Mouse (Mus musculus) lung, embryonic 16.5 days (tissue): ENCODE measurements around the gene Tjp3. TPM values are rescaled to one million over a fixed set of nuclear protein-coding genes. Genes with fewer than 3 reads are reported as not detected.
A peak's percentile ranks its signal among the peaks of the same experiment; 100 is the strongest.

Source experiments
- ATAC-seq: fragments of 200-750 bp; cut with Nextera tagmentation; 2 replicates; pipeline ENCODE4 v1.8.0; 2017; ENCODE audit warnings: low read depth, mild to moderate bottlenecking, moderate library complexity
- H3K27ac ChIP-seq: fragments of 300-500 bp; sonication (generic); 2 replicates; pipeline ENCODE4 v1.5.1; 2014; ENCODE audit warnings: mild to moderate bottlenecking, control low read depth, low read length
- H3K27me3 ChIP-seq: fragments of 300-500 bp; sonication (generic); 2 replicates; pipeline ENCODE4 v1.6.1; 2014; ENCODE audit warnings: low read depth, low read length, mixed read lengths; ENCODE audit not compliant: control insufficient read depth, insufficient read depth
- H3K36me3 ChIP-seq: fragments of 300-500 bp; sonication (generic); 2 replicates; pipeline ENCODE4 v1.6.1; 2014; ENCODE audit warnings: low read length; ENCODE audit not compliant: control insufficient read depth, insufficient read depth
- H3K4me1 ChIP-seq: fragments of 300-500 bp; sonication (generic); replicated peaks from 2 replicates; pipeline ENCODE4 v1.6.1; 2014; ENCODE audit warnings: low read length, mixed read lengths; ENCODE audit not compliant: control insufficient read depth, insufficient read depth
- H3K4me2 ChIP-seq: fragments of 300-500 bp; sonication (generic); 2 replicates; pipeline ENCODE4 v1.6.1; 2014; ENCODE audit warnings: low read depth, low read length, control low read depth
- H3K4me3 ChIP-seq: fragments of 300-500 bp; sonication (generic); 2 replicates; pipeline ENCODE4 v1.5.1; 2014; ENCODE audit warnings: mild to moderate bottlenecking, low read length, control low read depth
- H3K9ac ChIP-seq: fragments of 300-500 bp; sonication (generic); 2 replicates; pipeline ENCODE4 v1.6.1; 2014; ENCODE audit warnings: low read length, control low read depth
- H3K9me3 ChIP-seq: fragments of 300-500 bp; sonication (generic); 2 replicates; pipeline ENCODE4 v1.6.1; 2016; ENCODE audit warnings: low read length; ENCODE audit not compliant: control insufficient read depth
- WGBS: fragments of 180-500 bp; shearing (Covaris S2); extraction: QIAGEN DNeasy Blood & Tissue Kit; methylation state at CpG from one replicate; pipeline ENCODE4 v1.1.7; 2014; 5-methylcytosine and 5-hydroxymethylcytosine counted together
- polyA plus RNA-seq: library from polyadenylated mRNA; unstranded; fragments of >200 nt; fragmentation: Nextera tagmentation; extraction: Ambion mirVana; gene quantifications from 2 replicates; pipeline ENCODE4 v1.2.1, GENCODE M21; 2015

Gene Tjp3
- polyA plus RNA-seq, 1 experiment from 2014 or later = 29.3 TPM

DNA sequence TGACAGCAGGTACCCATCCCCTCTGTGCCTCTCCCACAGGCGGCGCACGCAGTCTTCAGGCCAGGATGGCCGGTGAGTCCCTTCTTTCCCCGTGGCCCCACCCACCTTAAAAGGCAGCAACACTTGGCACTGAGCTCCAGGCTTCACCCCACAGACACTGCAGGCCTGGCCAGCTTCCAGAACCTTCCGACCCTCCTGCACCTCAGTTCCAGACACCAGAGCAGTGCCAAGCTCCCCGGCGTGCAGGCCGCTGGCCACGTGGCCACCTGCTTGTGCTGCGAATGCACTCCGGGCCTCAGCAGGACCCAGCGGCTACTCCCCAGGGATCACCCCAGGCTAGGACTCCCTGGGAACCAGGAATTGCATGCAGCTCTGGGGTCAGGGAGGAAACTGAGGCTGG, 22.2 kb upstream of the Tjp3 start:
- Histone ChIP-seq H3K4me3 (no peak overlapping the region), H3K27ac (no peak overlapping the region), H3K9me3 (no peaks in the 10 kb centered on the region), H3K4me1 (peaks cover 22% of the 10 kb centered on the region), H3K4me2 (no peak overlapping the region), H3K9ac (no peak overlapping the region), H3K27me3 (no peaks in the 10 kb centered on the region), H3K36me3 (peaks cover 57% of the 10 kb centered on the region)
- 86% methylated on average over 13 of the region's 13 CpGs for WGBS
- ATAC-seq = no peak

DNA sequence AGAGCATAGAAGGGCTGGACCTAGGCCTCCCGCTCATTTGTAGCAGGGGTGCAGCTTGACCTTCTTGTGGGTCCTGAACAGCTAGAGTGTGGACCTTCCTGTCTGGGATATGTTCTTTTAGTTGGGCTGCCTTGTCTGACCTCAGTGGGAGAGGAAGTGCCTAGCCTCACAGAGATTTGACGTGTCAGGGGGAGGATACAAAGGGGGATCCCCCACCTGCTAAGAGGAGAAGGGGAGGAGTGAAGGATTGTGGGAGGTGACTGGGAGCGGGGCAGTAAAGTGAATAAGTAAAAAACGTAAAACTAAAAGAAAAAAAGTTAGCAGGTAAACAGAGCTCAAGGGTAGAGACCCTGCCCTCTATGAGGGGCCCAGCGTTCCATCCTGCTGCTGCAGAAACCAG, 18.2 kb upstream of the Tjp3 start:
- Histone ChIP-seq H3K9me3 (no peaks in the 10 kb centered on the region), H3K9ac (no peak overlapping the region), H3K27ac (no peak overlapping the region), H3K27me3 (no peaks in the 10 kb centered on the region), H3K36me3 (peaks cover 66% of the 10 kb centered on the region), H3K4me1 (no peaks in the 10 kb centered on the region), H3K4me2 (no peak overlapping the region), H3K4me3 (no peak overlapping the region)
- WGBS = 81% methylated on average over 5 of the region's 5 CpGs
- ATAC-seq = no peak

DNA sequence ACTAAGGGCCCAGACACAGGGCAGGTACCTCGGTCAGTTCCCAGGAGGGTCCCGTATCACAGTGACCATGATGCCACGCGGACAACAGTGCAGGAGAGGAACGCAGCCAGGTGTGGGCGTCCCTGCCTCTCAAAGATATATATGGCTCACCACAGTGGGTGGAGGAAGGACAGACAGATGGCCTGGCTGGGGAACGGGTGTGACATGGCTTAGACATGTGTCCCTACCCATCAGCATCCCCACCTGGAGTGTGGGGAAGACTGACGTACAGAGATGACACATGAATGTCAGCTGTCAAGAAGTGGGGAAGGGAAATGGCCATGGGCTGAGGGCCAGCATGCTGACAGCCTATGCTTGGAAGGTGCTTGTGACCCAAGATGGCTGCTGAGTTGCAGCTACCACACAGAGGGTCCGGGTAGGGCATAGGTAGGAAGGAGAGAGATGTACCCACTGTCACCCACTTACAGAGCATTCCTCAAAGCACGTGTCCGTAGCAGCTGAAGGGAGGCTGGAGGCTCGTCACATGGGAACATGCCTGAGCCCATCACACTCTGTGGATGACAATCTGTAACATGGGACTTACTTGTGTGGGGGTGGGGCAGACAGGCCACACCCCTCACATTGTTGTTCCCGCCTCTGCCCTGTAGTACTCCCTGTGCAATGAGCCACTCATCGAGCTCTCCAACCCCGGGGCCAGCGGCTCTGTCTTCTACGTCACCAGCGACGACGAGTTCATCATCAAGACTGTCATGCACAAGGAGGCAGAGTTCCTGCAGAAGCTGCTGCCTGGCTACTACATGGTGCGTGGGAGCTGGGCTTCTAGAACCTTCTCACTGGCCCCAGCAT, 15.7 kb upstream of the Tjp3 start:
- Histone ChIP-seq H3K9ac (no peak overlapping the region), H3K27me3 (no peaks in the 10 kb centered on the region), H3K4me3 (no peak overlapping the region), H3K27ac (no peak overlapping the region), H3K36me3 (peaks cover 46% of the 10 kb centered on the region), H3K9me3 (no peaks in the 10 kb centered on the region), H3K4me2 (no peak overlapping the region), H3K4me1 (peaks cover 17% of the 10 kb centered on the region)
- no peak for ATAC-seq
- WGBS = 91% methylated on average over 21 of the region's 21 CpGs

DNA sequence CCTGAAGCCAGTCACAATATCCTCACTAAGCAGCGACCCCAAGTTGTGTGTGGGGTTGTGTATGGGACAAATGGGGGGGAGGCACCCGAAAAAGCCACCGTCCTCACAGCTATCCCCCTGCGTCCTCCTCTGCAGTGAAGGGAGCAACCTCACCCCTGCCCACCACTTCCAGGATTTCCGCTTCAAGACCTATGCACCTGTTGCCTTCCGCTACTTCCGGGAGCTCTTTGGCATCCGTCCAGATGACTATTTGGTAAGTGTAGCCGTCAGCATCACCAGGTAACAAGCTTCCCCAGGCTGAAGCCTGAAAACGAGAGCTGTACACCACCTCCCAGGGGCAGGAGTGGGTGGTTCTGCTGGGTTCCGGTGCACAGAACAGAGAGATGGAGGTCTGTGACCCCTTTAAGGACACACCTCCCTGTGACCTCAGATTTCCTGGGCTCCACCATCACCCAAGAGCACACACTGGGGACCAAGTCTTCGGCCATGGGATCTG, 14.8 kb upstream of the Tjp3 start:
- Histone ChIP-seq H3K9ac (no peak overlapping the region), H3K4me3 (no peak overlapping the region), H3K9me3 (no peaks in the 10 kb centered on the region), H3K27me3 (no peaks in the 10 kb centered on the region), H3K36me3 (peaks cover 39% of the 10 kb centered on the region), H3K4me2 (no peak overlapping the region), H3K4me1 (peaks cover 18% of the 10 kb centered on the region), H3K27ac (no peak overlapping the region)
- ATAC-seq = no peak
- WGBS = 81% methylated on average over 12 of the region's 12 CpGs

DNA sequence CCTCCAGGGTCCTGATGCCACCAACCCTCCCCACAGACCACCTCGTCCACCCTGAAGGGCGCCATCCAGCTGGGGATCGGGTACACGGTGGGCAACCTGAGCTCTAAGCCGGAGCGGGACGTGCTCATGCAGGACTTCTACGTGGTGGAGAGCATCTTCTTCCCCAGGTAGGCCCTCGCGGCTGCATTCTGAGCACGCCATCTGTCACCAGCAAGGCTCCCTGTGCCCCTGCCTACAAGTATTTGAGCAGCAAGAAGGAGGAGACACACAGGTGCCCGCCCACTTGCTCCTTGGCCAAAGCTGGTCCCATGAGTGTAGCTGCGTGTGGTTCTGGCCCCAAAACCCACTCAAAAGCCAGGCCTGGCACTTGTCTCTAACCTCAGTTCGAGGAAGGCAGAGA, 14.3 kb upstream of the Tjp3 start:
- ATAC-seq = no peak
- peaks cover 36% of the 10 kb centered on the region for H3K36me3 ChIP-seq

DNA sequence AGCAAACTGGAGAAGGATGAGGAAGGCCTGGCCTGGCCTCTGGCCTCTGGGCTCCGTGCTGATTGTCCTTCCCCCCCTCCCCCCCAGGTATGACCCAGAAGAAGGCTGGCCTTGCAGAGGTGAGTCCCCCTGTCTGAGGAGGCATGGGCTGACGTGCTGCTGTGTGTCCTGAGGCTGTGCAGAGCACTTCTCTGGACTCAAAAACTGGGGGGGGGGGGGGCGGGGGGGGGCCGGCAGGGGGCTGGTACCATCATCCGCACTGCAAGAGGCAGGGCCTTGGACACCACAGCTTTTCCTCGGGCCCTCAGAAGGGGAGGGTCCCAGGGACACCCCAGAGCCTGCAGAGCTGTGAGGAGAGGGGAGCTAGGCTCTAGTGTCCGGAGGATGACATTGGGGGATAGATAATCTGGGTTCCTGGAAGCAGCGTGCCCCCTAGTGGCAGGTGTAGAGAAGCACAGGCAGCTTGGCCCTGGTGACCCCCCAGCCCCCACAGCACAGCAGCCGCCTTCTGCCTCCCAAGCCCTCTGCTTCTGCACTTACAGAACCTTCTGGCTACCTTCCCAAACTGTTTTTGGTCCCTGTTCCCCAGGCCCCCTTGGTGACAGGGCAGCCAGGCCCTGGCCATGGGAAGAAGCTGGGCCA, 13.3 kb upstream of the Tjp3 start:
- 20% methylated on average over 6 of the region's 9 CpGs for WGBS
- H3K27ac ChIP-seq = no peak overlapping the region
- peaks cover 29% of the 10 kb centered on the region for H3K4me1 ChIP-seq
- peak; percentile 18; the same call in 1 of the 2 replicates for ATAC-seq
- no peaks in the 10 kb centered on the region for H3K27me3 ChIP-seq
- H3K36me3 ChIP-seq = peaks cover 35% of the 10 kb centered on the region
- no peak overlapping the region for H3K4me3 ChIP-seq
- no peak overlapping the region for H3K4me2 ChIP-seq
- H3K9me3 ChIP-seq = no peaks in the 10 kb centered on the region
- no peak overlapping the region for H3K9ac ChIP-seq

More for the DNA sequence above, 14.3 kb upstream of the Tjp3 start:
- WGBS = 93% methylated on average over 14 of the region's 14 CpGs
- H3K9me3 ChIP-seq = no peaks in the 10 kb centered on the region
- no peaks in the 10 kb centered on the region for H3K27me3 ChIP-seq
- no peak overlapping the region for H3K4me3 ChIP-seq
- no peak overlapping the region for H3K9ac ChIP-seq
- peaks cover 22% of the 10 kb centered on the region for H3K4me1 ChIP-seq
- no peak overlapping the region for H3K27ac ChIP-seq
- H3K4me2 ChIP-seq = no peak overlapping the region

DNA sequence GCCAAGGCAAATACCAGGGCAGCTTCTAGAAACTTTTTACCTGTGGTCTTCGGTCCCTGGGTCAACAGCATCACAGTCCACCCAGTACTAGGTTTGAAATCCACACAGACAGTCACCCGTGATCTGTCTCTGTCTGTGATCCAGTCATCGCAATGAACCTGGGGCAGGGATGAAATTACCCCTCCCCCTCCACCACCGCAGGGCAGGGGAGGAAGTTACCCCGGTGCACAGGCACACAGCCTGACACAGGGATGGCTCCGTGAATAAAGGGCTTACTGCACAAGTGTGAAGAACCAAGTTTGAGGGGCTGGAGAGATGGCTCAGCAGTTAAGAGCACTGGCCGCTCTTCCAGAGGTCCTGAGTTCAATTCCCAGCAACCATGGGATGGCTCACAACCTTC, 12.4 kb upstream of the Tjp3 start:
- H3K4me1 ChIP-seq = peaks cover 29% of the 10 kb centered on the region
- peaks cover 26% of the 10 kb centered on the region for H3K36me3 ChIP-seq
- WGBS = 62% methylated on average over 7 of the region's 7 CpGs
- no peak for ATAC-seq
- H3K27me3 ChIP-seq = no peaks in the 10 kb centered on the region
- H3K27ac ChIP-seq = no peak overlapping the region; the same call in 1 of the 2 replicates
- H3K4me3 ChIP-seq = no peak overlapping the region
- H3K9me3 ChIP-seq = no peaks in the 10 kb centered on the region
- H3K9ac ChIP-seq = no peak overlapping the region; the same call in 1 of the 2 replicates
- no peak overlapping the region for H3K4me2 ChIP-seq

DNA sequence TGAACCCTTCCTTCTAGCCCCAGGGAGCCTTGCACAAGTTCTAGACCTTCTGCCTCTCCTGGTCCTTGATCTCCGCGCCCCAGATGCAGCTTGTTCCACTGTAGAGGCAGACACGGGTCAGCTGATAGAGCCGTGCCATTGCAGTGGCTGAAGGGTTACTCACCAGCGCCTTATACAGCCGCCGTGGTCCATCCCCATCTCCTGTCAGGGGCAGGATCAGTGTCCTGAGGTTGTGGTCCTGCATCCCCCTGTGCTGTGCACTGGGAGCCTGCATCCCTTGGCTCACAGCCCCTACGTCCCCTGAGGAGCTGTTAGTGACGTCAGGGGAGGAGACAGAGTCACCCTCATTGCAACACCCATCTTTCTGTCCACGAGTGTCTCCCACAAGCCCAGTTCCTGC, 11.9 kb upstream of the Tjp3 start:
- H3K27ac ChIP-seq = peak overlapping the region; percentile 37; the same call in 1 of the 2 replicates
- H3K9ac ChIP-seq = peak overlapping the region; percentile 30
- H3K27me3 ChIP-seq = no peaks in the 10 kb centered on the region
- peaks cover 24% of the 10 kb centered on the region for H3K36me3 ChIP-seq
- peak overlapping the region; percentile 1 for H3K4me2 ChIP-seq
- H3K9me3 ChIP-seq = no peaks in the 10 kb centered on the region
- H3K4me1 ChIP-seq = peaks cover 30% of the 10 kb centered on the region
- H3K4me3 ChIP-seq = no peak overlapping the region
- 57% methylated on average over 10 of the region's 10 CpGs for WGBS
- ATAC-seq = no peak

DNA sequence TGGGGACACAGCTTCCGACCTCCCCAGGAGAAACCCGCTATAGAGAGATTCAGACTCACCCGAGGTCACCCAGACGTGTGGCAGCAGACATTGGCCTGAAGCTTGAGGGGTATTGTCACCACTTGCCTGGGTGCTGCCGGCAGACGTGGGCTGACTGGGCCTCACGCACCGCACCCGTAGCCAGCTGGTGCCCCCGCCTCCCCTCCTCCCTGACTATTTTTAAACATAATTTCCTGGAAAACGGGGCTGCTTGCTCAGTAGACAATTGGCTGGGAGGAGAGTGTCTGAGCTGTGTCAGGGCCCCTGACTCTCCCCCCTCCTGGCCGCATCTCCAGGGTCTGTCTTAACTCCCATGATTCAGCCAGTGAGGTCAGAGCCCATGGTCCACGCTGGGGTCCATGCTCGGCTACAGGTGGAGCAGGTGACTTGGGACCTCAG, 11.4 kb upstream of the Tjp3 start:
- peaks cover 35% of the 10 kb centered on the region for H3K4me1 ChIP-seq
- H3K36me3 ChIP-seq = peaks cover 20% of the 10 kb centered on the region
- no peak overlapping the region for H3K4me3 ChIP-seq
- H3K9ac ChIP-seq = peak overlapping the region; percentile 30
- peak overlapping the region; percentile 53; the same call in 1 of the 2 replicates for H3K27ac ChIP-seq
- H3K9me3 ChIP-seq = no peaks in the 10 kb centered on the region
- peak; percentile 12; the same call in 1 of the 2 replicates for ATAC-seq
- WGBS = 40% methylated on average over 14 of the region's 14 CpGs
- peak overlapping the region; percentile 1 for H3K4me2 ChIP-seq
- no peaks in the 10 kb centered on the region for H3K27me3 ChIP-seq
